Mouse (Mus musculus) heart, adult 2 months (tissue): ENCODE data around the gene Tm4sf5.

ENCODE experiments used
- CTCF ChIP-seq: fragments of 200-600 bp; IDR thresholded peaks from 2 replicates; pipeline ENCODE4 v1.8.1; 2022; ENCODE audit warnings: antibody characterized with exemption, mild to moderate bottlenecking, moderate library complexity
- POLR2A ChIP-seq: fragments of 200-500 bp; IDR thresholded peaks from 2 replicates; pipeline ENCODE4 v1.6.1; 2011; ENCODE audit warnings: mild to moderate bottlenecking, low read depth, low read length, control low read depth; ENCODE audit not compliant: insufficient read depth

GRCm38 (mm10) chr11:70502018-70502417, 3.0 kb upstream of the Tm4sf5 start:
- TF ChIP-seq POLR2A (no peak), CTCF (no peak)
